Mouse (Mus musculus) embryo, embryonic 10.5 days (tissue): ENCODE results near the gene Abca8b.
"Not testable (repeated sequence)": the region's sequence is repeated elsewhere in the genome, so short reads cannot be mapped to it uniquely, and the experiment has no call there.

Experiments used
- DNase-seq: peaks from one replicate; pipeline ENCODE4 v3.0.0-alpha.2; 2015; ENCODE audit warnings: low spot score

Abca8b gene

DNA sequence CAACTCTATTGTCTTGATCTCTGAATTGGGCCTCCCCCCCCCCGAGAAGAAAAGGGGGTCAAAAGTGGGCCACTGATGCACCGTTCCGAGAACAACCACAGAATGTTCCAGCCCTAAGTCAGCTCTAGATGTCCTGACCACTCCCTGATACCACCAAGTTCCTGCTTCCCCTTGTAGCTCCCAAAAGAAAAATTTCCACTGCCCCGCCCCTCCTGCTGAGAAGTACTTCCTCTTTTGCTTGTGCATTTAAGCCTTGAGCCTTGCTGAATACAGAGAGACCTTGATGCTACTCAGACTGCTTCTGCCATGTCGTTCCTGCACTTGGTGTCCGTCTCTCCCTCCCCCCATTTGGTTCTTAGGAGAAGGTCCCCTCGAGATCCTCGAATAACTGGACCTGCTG is 82.5 kb downstream of the Abca8b start:
- DNase-seq: not testable (repeated sequence)

DNA sequence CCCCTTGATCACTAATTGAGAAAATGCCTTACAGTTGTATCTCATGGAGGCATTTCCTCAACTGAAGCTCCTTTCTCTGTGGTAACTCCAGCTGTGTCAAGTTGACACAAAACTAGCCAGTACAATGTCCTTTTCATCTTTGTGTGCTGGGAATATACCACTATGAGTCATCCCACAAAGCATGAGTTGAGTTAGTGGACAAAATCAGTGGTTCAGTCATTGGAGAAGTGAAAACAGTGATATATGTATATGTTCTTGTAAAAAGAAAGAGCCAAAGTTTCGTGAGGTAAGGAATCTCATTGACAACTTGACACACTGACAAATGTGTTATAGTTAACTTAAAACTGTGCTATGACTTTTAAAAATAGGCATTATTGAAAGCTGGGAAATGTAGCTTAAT is 83.5 kb downstream of the Abca8b start:
- DNase-seq: not testable (repeated sequence)

DNA sequence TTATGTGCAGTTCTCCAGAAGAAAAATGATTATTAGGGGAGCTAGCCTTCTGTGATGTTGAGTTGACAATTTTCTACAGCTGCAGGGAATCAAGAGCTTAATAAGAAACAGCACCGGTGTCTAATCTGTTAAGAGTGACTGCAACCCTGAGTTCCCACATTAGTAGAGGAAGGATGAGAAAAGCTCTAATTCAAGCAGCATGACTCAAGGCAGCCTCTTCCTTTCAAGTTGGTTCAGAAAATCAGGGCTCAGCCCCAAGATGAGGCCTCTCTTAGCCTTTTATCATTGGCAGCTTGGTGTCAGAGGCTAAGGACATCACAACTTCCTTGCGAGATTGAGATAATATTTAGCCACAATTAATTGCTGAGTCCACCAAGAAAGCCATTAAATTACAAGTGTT is 85.8 kb downstream of the Abca8b start:
- peak; percentile 65 for DNase-seq

DNA sequence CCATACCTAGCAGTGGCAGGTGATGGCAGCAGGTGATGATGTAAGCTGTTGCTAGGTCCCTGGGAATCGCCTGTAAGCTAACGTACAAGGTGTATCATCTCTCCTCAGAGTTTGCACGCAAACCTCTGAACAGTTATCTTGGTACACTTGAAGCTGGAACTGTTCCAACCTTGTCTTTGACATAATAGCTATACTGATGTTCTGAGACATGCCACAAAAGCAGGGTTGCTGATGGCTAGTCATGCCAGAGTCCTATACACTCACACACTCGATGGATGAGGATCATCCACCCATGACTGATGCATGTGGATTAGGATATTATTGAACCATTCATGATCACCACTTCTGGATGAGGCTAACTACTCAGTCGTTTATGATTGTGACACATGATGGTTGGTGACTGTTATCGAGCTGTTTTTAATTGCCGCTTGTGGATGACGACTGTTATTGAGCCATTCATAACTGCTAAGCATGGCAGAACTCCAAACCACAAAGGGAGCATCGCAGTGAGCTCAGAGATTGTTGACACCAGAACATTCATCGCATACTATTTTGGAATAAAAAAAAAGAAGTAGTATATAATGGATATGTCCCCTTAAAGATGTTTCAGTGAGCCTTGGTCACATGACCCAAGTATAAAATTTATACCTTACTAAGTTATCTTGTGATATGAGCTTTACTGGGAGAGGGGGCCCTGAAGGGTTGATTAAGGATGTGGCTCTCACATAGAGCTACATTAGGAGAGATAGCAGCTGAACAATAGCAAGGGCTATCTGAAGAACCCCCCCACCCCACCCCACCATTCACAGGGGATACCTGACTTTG is 87.2 kb downstream of the Abca8b start:
- DNase-seq: no peak

DNA sequence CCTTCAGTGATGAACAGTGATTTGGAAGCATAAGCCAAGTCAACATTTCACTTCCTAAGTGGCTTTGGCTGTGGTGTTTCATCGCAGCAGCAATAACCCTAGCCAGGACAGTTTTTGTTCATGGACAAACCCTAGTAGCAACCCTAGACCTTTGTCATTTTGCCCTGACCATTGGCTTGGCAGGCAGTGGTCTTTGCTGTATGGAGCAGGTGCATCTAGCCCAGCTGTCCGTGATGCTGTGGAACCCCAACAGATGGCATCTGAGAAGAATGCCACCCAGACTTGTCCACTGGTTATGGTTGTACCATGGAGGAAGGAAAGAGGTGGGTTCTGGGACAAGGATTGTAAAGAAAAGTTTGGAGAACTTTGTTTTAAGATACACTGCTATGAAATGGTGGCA is 88.1 kb downstream of the Abca8b start:
- no peak for DNase-seq

DNA sequence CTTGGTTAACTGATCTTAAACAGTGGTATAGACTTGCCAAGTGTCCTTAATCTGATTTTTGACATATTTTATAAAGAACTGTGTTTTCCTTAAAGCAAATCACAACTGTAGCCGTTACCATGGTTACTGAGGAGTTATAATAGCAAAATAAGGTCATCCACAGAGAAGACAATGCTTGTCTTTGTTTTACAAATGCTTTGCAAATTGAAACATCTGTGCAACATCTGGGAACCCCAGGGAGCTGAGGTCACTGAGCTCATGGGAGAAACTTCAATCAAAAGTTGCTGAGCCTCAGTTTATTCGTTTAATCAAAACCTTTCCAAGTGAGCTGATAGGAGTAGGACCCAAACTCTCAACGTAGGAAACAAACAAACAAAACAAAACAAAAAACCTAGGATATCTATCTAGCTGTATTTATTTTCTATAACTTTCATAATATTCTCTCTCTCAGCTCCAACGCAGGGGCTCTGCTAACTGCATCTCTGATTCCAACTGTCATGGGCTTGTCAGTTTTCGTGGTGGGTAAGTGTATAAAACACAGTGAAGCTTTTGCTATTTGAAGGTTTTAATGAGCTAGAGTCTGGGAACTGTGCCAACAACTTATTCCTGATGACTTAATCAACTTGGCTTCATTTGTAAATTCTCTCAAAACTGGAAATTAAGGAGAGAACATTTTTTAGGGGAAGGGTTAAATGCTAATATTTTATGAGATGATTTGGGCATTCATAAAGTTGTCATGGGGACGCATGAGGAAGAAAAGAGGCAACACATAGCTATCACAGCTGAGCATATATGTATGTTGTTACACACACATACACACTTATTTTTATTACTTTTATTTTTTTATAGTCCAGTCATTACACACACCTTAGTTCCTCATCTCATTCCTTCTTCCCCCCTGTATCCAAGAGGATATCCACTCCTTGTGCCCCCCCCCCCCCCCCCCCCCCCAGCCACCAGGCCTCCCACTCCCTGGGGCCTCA is 92.7 kb downstream of the Abca8b start:
- DNase-seq: peak; percentile 81

DNA sequence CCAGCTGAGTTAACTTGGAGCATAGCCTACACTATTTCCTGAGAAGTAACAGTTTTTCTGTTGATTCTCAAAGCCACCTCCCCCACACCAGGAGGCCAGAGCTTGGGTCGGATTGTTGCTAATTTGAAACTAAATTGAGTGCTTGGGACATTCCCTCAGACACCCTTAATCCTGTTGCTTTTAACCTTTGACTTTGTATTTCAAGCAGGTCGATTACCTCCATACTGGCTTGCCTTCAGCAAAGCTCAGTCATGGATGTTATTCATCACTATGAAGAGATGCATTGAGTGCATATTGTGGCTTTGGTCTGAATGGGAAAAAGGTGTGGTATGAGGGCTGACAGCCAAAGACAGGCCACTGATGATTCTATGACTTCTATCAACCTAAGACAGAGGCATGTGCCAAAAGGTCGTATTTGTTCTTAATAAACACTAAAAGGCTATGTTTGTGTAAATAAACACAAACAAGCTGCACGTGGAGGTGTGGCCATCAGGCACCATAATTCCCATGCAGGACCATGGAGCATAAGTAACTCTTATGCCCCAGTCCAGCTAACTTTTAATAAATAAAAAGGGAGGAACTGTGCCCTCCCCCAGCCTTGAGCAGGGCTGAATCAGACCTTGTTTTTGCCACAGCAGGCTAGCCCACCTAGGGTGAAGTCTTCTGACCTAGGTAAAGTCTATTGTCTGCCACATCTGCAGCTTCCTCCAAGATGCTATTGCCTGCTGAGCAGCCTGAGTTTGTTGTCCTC is 95.0 kb downstream of the Abca8b start:
- DNase-seq: peak; percentile 48

DNA sequence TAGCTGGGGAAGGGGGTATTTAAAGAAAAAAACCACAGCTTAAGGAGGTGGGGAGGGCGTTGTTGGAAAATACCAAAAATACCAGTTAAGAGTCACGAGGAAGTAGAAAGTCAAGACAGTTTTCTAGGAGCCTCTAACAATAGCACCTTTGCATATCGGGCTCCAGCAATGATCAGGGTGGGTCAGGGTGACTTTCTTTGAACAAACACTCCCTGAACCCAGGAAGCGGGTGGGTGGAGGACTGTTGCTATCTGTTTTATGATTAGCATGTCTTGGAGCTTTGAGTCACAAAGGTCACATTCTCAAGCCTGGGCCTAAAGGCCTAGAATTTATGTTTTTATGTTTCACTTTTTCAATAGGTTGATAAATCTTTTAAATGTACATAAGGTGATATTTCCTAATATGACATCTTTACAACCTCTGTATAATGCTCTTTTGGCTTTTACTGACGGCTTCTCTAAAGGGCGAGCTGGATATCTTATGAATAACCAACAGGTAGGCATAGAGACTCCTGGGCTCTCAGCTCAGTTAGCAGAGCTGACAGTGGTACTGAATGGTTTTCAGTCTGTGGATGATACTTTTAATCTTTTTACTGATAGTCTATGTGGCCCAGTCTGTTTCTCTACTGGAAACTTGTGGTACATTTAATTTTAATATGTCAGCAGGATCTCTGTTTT is 96.7 kb downstream of the Abca8b start:
- no peak for DNase-seq

DNA sequence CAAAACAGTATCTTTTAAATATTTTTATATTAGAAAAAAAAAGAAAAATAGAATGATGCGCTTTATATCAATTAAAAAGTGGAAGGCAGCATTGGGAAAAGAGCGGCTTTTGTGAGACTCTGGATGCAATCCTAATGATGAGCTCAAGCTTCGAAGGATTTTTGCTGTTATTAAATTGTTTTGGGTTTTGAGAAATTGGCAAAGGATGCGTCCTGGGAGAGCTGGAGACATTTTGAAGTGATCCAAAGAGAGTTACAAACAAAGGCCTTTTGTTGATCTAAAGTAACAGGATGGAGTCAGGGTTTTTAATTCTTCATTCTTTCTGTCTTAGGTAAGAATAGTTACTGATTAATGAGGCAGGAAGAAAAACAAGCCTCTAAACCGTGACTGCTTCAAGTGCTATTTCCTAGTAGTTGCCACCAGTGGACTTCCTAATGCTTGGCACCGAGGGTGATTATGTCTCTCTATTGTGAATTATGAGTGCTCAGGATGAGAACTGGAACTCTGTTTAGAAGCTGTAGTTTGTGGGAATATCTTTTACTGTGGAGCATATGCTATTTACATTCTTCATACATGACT is 99.6 kb downstream of the Abca8b start:
- DNase-seq: no peak

DNA sequence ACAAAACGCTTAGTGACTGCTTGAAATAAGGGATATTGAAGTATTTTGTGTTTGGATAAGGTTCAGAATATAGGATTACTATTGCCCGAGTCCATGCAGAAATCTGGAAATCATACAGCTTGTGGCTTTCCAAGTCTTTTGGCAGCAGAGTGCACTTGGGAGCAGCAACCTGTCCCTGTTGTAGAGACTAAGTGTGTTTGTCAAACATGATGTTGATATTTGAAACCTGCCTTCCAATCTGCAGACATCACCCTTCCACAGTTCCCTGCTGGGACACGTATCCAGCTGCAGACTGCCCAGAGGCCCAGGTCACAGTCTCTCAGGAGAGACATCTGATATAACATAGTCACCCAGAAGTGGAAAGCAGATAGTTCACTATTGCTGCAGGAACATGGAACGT is 100.1 kb downstream of the Abca8b start:
- no peak for DNase-seq

DNA sequence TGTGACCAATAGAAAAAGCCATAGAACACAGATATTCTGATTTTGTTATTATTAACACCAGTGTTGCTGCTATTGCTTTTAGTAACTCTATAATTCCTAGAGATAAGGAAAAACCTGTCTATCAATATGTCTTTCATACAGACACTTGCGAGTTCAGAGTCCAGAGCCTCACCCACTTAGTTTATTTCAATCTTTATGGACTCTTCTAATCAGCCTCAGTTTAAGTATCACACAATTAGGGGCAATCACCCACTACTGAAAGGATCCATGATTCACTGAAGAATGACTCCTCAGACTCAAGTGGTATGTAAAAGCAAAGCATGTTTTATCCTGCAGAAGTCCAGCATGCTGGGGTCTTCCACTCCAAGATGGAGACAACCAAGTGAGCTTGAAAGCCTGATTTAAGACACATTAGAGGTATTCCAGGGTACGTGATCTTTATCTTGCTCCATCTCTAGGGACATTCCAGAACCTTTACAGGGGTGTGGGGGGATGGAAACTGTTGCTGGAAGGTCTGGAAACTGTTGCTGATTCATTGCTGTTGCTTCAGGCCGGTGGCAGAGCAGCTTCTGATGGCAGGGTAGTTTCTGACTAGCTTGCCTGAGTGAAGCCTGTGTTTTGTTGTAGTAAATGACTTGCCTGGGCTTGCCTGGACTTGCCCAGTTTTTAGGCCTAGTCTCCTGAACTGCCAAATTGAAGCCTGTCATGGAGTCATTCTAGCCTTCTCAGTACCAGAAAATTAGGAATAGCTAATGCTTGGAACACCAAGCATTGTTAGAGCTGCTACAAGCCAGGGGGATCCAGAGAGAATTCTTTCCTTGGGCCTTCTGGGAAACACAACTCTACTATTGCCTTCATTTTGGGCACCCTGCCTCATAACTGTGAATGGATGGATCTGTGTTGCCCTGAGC is 101.5 kb downstream of the Abca8b start:
- no peak for DNase-seq

DNA sequence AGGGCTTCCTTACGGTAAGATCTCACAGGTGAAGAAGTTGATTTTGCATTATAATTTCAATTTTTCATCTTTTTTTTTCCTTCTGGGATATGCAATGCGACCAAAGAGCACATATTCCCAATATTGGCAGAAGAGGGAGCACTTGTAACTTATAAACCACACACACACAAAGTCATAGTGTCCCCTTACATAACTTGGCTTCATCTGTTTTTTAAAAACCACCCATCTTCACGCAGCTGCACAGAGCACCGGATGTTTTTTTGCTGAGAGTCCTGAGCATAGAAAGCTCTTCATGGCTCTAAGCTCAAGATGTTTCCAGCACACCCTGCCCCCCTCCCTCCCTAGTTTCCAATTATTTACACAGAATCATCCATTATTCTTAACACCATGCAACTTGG is 103.7 kb downstream of the Abca8b start:
- DNase-seq: peak; percentile 33

DNA sequence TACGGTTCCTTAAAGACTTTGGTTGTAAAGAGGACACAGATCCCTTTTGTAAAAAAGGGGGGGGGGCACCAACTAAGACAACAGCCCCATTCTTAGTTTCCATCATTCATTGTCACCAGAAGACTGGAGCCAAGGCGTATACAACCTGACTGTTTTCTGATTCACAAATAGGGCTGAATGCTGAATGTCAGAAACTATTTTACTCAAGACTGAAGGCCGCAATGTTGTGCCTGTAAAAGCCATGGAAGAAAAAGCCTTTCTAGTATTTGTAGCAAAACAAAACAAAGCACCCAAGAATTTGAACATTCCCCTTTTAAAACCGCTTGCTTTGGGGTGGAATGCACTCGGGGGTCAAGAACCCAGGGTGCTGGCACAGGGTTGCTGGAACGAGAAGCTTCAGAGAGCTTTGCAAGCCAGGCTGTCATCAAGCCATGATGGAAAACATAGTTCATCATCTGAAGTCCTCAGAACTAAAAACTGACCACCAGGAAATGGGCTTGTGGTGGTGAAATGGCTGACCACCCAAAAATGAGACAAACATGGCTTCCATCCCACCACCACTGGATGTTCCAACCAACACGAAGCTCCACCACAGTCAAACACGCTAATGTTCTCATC is 104.2 kb downstream of the Abca8b start:
- DNase-seq: no peak

DNA sequence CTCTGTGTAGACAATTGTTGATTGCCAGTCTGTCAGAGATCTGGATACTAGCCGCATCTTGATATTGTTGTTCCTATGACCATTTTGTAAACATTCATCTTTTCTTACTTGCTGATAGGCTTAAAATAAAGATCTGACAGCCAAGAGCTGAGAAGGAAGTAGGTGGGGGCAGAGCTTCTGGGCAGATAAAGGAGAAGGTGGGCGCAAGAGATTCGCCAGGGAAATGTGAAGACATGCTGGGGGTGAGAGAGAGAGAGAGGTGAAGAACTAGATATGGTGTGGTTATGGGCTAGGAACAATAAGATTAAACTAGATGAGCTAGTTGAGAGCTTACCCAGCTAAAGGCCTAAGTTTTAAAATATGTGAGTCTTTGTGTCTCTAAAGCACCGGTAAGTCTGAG is 106.0 kb downstream of the Abca8b start:
- DNase-seq: no peak

DNA sequence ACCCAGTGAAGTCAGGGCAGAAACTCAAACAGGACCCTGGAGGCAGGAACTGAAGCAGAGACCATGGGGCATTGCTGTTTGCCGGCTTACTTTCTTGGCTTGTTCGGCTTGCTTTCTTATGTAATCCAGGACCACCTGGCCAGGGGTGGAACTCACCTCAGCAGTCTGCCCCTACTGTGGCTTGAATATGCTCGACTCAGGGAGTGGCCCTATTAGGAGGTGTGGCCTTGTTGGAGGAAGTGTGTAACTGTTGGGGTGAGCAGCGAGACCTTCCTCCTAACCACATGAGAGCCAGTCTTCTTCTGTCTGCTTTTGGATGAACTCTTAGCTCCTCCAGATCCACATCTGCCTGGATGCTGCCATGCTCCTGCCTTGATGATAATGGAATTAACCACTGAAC is 108.9 kb downstream of the Abca8b start:
- no peak for DNase-seq

DNA sequence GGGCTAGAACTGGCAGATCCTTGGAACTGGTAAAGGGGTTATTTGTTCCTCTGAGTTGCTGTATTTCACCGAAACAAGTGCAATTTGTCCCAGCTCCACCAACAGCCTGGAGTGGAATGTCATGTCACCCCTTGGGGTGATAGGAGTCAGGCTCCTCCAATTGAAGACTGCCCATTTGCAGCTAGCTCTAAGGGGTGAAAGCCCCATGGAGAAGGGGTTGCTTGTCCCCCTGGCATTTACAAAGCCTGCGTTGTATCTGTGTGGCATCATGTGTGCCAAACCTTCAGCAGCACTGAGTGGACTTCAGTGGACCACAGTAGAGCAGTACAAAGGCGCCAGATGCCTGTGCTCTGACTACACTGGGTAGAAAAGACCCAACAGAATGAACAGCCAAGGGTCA is 110.1 kb downstream of the Abca8b start:
- DNase-seq: no peak

DNA sequence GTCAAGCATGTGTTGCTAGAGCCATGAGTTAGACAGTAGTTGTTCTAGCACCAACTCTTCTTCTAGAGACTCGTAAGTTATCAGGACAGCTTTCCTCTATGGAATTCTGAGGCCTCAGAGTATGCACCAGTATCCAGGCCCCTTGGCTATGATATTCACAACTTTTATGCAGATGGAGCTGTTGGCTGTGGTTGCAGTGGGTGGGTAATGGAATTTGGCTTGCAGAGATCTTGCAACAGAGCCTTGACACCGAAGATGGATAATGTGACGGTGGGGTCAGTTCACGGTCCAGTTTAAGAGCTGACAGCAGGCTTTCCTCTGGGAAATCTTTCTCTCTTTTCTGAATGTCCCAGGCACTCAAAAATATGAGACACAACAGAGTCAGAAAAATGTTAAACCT is 110.8 kb downstream of the Abca8b start:
- DNase-seq: no peak

DNA sequence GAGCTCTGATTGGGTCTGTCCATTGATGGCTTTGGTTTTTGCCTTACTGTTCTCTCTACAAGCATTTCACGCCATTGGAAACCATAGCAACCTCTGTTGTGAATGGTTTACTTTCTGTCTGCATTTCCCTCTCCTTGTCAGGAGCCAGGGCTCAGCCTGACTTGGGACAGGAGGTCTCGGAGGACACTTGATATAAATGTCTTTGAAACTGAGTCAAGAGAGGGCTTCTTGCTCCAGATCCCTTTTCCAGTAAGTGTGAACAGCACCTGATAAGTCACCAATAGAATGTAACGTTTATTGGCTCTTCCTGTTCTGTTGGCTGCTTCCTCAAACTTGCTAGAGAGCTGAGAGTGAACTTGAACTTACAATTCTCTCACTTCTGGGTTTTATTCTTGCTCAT is 111.5 kb downstream of the Abca8b start:
- no peak for DNase-seq
